Mouse (Mus musculus) megakaryocyte progenitor cell, adult 5-6 weeks (primary cell): ENCODE measurements around the gene Cyp2d26. TPM values are rescaled to one million over a fixed set of nuclear protein-coding genes. Genes with fewer than 3 reads are reported as not detected.

Experiments used
- ATAC-seq: replicated peaks from 2 replicates; pipeline ENCODE4 v1.8.0; 2016; ENCODE audit warnings: mild to moderate bottlenecking, moderate TSS enrichment, inconsistent platforms; ENCODE audit not compliant: poor library complexity
- total RNA-seq, 2 experiments: library from RNA; stranded (forward) in 1 of 2; stranded (reverse) in 1 of 2; fragments of 157-497, 149-512 nt in 1 of 2; fragments of 200-1000 nt in 1 of 2; gene quantifications; 2 replicates each; pipeline versions ENCODE4 v1.2.3 to v1.2.4; 2015 to 2017

Cyp2d26 gene
- total RNA-seq, 2 experiments from 2014 or later, result not detected

DNA sequence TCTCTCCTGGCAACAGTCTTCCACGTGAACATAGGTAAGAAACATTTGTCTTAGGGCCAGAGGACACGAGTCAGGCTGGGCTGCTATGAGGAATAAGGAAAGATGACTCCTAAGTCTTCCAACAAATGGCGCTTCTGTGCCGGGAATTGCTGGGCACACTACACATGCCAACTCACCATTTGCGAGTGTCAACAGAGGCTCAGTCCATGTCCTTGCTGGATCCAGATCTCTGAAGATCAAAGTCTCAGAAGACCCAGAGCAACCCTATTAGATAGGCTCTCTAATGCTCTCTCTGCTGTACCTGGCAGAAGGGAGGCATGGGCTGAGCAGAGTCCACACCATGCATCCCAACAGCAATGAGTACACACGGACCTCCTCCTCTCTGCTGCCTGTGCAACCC is 29.2 kb downstream of the Cyp2d26 start:
- ATAC-seq, result no peak

DNA sequence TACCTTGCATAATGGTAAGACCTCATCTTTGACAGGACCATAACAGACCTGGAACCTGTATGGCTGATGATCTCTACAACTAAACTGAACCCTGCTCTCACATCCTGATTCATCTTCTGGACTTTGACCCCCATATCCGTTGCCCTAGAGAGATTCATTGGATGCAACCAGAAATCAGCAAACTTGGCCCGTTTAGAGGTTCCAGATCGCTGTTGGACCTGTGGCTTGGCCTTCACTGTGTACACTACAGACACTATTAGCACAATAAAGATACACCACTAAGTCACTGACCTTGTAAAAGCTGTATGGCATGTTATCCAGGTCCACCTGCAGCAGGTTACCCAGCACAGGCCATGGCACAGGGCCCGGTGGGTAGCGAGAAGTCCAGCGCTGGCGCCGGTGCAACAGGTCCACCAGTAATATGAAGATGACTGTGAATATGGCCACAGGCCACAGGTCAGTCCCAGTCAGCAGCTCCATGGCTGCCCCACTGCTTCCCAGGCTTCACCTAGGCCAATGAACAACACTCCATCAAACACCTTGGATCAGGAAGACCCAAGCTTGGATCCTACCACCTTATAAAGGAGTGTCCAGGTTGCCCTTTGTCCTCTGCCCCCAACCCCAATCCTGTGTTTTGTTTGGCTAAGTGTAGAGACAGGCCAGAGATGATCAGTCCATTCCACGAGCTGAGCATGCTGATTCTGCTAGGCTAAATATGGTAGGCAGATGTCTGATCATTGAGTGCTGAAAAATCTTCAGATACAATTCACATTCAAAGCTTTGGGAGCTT is 30.3 kb downstream of the Cyp2d26 start, which contains the start of gene Cyp2d40:
Cyp2d40 (minus strand) TSS at position 553 of the 790 bp plus-strand sequence.
- ATAC-seq, result no peak

DNA sequence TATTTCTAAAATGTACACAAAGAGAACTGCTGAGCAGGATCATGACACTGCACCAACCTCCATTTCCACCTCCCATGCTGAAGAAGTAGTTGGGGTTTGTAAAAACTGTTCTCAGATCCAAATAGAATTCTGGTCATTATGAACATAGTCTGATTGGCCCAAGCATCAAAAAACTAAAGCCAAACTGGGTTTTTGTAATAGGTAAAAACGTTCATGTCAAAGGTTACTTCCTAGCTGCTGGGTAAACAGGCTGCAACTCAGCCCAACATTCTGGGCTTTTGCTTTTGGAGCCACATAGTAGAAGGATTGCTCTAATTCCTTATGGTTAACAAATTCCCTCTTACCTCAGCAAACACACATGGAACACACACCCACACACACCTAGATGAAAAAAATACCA is 46.0 kb downstream of the Cyp2d26 start:
- no peak for ATAC-seq

DNA sequence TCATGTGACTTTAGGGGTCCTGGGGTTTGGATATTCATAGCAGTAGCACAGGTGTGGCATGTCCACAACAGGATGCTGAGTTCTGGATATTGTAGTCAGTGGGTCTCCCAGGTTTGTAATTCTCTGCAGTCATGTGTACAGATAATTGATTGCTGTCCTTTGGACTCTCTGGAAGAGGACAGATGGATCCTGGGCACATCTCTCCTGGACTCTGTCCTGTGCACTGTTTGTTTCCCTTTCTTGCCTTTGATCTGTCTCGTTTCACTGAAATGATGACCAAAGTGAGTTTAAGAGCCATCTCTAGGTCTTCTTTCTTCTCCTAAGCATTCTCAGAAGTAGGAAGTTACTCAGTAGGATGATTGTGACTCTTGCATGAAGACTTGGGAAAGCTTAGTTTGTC is 46.6 kb downstream of the Cyp2d26 start:
- ATAC-seq, result no peak

Other genes with a start within 250 kb of the Cyp2d26 start
- not detected in 2 replicates for gene Cyp2d12, start 239.2 kb downstream of the Cyp2d26 start, total RNA-seq (2015)
- not detected in 2 replicates for gene Cyp2d12, start 239.2 kb downstream of the Cyp2d26 start, total RNA-seq (2017)
- not detected in 2 replicates for gene Cyp2d34, start 173.3 kb downstream of the Cyp2d26 start, total RNA-seq (2015)
- not detected in 2 replicates for gene Cyp2d34, start 173.3 kb downstream of the Cyp2d26 start, total RNA-seq (2017)
- gene Cyp2d40, start 30.1 kb downstream of the Cyp2d26 start, total RNA-seq (2015), result not detected in 2 replicates
- gene Cyp2d40, start 30.1 kb downstream of the Cyp2d26 start, total RNA-seq (2017), result not detected in 2 replicates
- 45.1 and 48.5 TPM in 2 replicates for gene Tcf20, start 193.6 kb upstream of the Cyp2d26 start, total RNA-seq (2015)
- gene Tcf20, start 193.6 kb upstream of the Cyp2d26 start, total RNA-seq (2017), result 76.8 and 83.1 TPM in 2 replicates
- 40.9 and 43.6 TPM in 2 replicates for gene Nfam1, start 239.0 kb upstream of the Cyp2d26 start, total RNA-seq (2015)
- gene Nfam1, start 239.0 kb upstream of the Cyp2d26 start, total RNA-seq (2017), result 45.3 and 53.5 TPM in 2 replicates